Mouse (Mus musculus) embryonic fibroblast, embryonic 13.5 days (primary cell): Measurements from ENCODE around the gene Cdh13.

ENCODE experiments used
- CTCF ChIP-seq: IDR thresholded peaks from 2 replicates; pipeline ENCODE4 v1.5.1; 2011; ENCODE audit warnings: mild to moderate bottlenecking, control low read depth, low read length, moderate library complexity, borderline replicate concordance; ENCODE audit not compliant: insufficient read depth
- POLR2A ChIP-seq: IDR thresholded peaks from 2 replicates; pipeline ENCODE4 v1.6.1; 2011; ENCODE audit warnings: low read depth, mild to moderate bottlenecking, control low read depth, low read length, moderate library complexity

DNA sequence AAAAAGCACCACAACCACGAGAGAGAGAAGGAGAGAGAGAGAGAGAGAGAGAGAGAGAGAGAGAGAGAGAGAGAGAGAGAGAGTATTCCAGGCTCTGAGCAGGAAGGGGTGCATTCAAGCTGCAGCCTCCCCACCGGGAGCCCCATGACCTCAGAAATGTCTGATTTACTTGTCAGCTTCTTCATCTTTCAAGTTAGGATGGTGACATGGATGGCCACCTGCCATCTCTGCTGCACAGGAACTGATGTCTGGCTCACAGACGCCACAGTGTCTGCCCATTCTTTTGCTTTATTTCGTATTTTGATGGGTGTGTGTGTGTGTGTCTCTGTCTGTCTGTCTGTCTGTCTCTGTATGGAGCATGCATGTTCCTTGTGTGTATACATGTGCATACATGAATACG, 774.3 kb downstream of the Cdh13 start:
- no peak for TF ChIP-seq POLR2A
- TF ChIP-seq CTCF, result no peak
